Mouse (Mus musculus): Measurements from ENCODE around the gene Nom1. TPM values are rescaled to one million over a fixed set of nuclear protein-coding genes. Genes with fewer than 3 reads are reported as not detected.
A peak's percentile ranks its signal among the peaks of the same experiment; 100 is the strongest.
"Not testable (repeated sequence)": the region's sequence is repeated elsewhere in the genome, so short reads cannot be mapped to it uniquely, and the experiment has no call there.

Nom1 gene
- 10 to 100 TPM; 25.1 to 28.9 (median 26.8) TPM for total RNA-seq (2022)

GRCm38 (mm10) chr5:29434228-29434871, at the start of gene Nom1:
Gene Nom1 (plus strand): TSS chr5:29434664.
- peak; percentile 84 to 87 for DNase-seq (ENCODE audit: low spot score in 2 of 2)

DNA sequence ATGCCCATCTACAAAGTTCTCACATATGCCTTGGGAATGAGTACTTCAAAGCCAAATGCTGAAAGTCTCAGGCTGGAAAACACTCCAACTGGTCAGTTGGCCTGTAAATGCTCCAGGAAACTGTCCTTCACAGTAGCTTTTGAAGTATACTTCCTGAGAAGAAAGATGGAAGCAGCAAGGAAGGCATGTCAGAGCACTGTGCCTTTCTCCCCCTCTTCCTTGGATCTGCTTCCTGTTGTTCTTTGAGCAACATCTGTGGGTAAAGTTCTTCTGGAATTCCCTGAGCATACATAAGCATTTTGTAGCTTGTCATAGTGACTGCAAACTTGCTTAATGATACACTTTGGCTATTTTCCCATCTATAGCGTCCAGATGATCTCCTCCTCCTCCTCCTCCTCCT, 46.9 kb upstream of the Nom1 start:
- no peak for DNase-seq (ENCODE audit: low spot score in 2 of 2)

GRCm38 (mm10) chr5:29388181-29388943, 46.1 kb upstream of the Nom1 start:
- DNase-seq (ENCODE audit: low spot score in 2 of 2) = no peak

- DNase-seq (ENCODE audit: low spot score in 2 of 2) = peak; percentile 13 to 69
Observed at GRCm38 (mm10) chr5:29388944-29389765, 45.3 kb upstream of the Nom1 start.

GRCm38 (mm10) chr5:29398427-29398826, 36.0 kb upstream of the Nom1 start:
- no peak for DNase-seq (ENCODE audit: low spot score in 2 of 2)

GRCm38 (mm10) chr5:29410854-29411253, 23.6 kb upstream of the Nom1 start:
- no peak for DNase-seq (ENCODE audit: low spot score in 2 of 2)

GRCm38 (mm10) chr5:29413041-29413440, 21.4 kb upstream of the Nom1 start:
- no peak for DNase-seq (ENCODE audit: low spot score in 2 of 2)

- not testable (repeated sequence) for DNase-seq (ENCODE audit: low spot score in 2 of 2)
Observed at GRCm38 (mm10) chr5:29423330-29423729, 11.1 kb upstream of the Nom1 start.

- no peak for DNase-seq (ENCODE audit: low spot score in 2 of 2)
Observed at GRCm38 (mm10) chr5:29434872-29435358, 451 bp downstream of the Nom1 start.

- no peak for DNase-seq (ENCODE audit: low spot score in 2 of 2)
Observed at GRCm38 (mm10) chr5:29435491-29435890, 1.0 kb downstream of the Nom1 start.

- not testable (repeated sequence) for DNase-seq (ENCODE audit: low spot score in 2 of 2)
Observed at GRCm38 (mm10) chr5:29436728-29437127, 2.3 kb downstream of the Nom1 start.

DNA sequence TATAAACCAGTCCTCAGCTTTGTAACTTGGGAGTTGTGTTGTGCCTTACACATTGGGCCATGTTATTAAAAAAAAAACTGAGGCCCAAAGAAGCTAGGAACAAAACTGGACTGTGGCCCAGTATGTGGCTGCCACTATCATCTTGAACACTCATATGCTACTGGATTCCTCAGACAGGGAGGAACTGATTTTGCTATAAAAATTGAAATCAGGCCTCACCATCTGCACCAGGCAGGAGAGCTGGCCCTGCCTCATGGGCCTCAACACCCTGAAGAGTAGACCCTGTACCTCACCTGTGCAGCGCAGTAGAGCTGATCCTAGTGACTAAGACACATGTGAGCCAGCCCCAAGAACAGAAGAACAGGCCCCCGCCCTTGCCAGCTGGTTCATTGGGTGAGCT, 10.8 kb downstream of the Nom1 start:
- no peak for DNase-seq (ENCODE audit: low spot score in 2 of 2)

DNA sequence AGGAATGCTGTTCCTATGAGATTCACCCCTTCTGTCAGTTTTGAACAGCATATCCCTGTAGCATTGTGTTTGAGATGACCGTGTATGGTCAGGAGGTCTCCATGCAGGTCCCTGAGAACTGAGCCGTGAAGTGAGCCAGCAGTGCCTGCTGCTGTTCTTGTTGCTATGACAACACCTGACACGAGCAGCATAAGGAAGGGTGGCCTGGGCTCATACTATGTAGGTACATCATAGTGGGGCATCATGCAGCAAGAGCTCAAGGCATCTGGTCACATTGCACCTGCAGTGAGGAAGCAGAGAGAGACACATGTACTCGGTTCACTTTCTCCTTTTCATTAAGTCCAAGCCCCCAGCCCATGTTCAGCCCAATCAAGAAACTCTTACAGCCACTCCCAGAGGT, 17.9 kb downstream of the Nom1 start:
- no peak for DNase-seq (ENCODE audit: low spot score in 2 of 2)

GRCm38 (mm10) chr5:29456895-29457656, 22.6 kb downstream of the Nom1 start:
- no peak for DNase-seq (ENCODE audit: low spot score in 2 of 2)

- no peak for DNase-seq (ENCODE audit: low spot score in 2 of 2)
Observed at GRCm38 (mm10) chr5:29462943-29463686, 28.7 kb downstream of the Nom1 start.

GRCm38 (mm10) chr5:29467489-29468350, 33.3 kb downstream of the Nom1 start:
- no peak for DNase-seq (ENCODE audit: low spot score in 2 of 2)

DNA sequence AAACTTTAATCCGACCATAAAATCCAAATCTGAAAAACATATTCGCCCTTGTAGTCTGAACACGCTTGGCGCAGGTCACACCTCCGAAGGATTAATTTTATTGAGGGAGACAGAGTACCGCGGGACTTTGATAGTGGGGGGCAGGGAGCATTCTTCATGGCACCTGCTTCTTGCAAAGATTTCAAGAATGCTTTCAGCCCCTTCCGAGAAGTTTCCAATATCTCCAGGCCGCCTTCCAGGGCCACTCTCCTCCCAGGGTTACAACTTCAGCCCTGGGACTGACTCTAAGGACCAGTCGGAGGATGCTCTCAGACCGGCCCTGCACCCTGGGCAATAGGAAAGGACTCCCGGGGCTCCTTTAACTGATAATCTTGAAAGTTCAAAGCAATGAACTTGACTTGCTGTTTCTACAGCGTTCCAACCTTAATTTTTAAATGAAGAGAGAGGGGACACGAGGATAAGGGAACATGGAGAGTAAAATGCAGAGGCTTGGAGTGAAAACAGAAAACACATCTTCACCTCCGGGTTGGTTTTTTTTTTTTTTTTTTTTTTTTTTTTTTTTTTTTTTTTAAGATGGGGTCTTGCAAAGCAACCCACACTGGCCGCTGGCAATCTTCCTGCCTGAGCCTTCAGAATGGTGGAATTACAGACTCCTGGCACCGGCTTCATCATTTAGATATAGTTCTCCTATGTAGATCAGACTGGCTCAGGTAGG, 34.0 kb downstream of the Nom1 start:
- DNase-seq (ENCODE audit: low spot score in 2 of 2) = no peak

- no peak for DNase-seq (ENCODE audit: low spot score in 2 of 2)
Observed at GRCm38 (mm10) chr5:29469501-29469900, 35.0 kb downstream of the Nom1 start.

DNA sequence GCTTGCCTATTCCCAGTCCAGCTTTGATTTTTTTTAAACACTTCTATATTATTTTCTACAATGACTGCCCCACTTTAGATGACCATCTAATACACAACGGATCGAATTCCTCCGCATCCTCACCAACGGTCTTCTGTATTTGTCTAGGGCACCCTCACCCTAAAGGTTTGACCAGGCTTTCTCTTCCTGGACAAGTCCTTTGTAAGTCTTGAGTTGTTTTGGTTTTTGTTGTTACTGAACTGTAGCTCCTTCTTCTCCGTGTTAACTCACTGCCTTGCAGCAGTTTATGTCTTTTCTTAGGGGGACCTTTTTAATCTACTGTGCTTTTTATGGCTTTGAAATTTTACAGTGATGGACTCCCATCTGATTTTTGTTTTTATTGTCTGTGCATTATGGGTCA, 35.8 kb downstream of the Nom1 start:
- no peak for DNase-seq (ENCODE audit: low spot score in 2 of 2)

All from left cerebral cortex, adult 8-10 months (tissue).